Mouse (Mus musculus): ENCODE measurements around the gene Rnf115. TPM values are rescaled to one million over a fixed set of nuclear protein-coding genes. Genes with fewer than 3 reads are reported as not detected.

Gene Rnf115
- polyA plus RNA-seq, 2 experiments = 27.1 to 46.4 TPM

DNA sequence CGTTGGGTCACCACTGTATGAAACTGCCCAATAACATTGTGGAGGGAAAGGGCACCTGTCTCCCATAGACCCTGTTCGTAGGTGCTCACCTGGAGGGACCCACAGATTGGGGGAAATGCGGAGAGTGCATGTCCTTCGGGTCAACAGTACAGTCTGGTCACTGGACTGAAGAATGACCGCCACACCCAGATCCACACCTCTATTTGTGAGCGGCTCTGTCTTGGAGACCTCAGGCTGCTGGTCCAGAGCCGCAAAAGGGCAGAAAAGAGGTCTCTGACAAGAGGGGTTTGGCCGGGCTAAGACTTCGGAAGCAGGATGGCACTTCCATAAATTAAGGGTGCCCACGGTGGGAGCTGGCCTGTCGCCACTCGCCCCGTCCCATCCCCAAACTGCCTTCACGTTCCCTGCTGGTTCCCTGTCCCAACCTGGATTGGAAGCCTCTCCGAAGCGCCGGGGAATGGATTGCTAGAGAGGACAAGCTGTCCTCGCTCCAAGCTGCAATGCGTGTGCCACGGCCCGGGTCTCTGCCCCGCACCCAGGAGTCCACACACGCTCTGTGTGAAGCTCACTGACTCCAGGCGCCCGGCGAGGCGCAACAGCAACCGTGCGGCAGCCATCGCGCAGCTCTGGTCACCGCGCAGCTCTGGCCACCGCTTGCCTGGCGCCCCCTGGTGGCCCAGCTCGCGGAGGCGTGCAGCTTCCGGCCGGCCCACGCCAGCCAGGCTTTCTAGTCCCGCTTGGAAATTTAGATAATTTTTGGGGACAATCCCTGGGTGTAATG is 19.4 kb upstream of the Rnf115 start, which contains the start of gene Nudt17:
TSS of gene Nudt17 (minus strand) at position 660 of the 781 bp plus-strand sequence.
- DNase-seq (ENCODE audit: low spot score) = peak; percentile 81
- peak within 1 kb of the TSS; percentile 95 for H3K4me2 ChIP-seq (replicated peaks; ENCODE audit: low read depth, low read length, severe bottlenecking)
- H3K4me3 ChIP-seq (replicated peaks; ENCODE audit: low read length) = peak within 1 kb of the TSS; percentile 51
- peak within 1 kb of the TSS; percentile 72 for H3K9ac ChIP-seq (ENCODE audit: low read depth, low read length, severe bottlenecking)
- H3K36me3 ChIP-seq (ENCODE audit: control insufficient read depth, insufficient read depth, low read length) = peaks cover 56% of the 10 kb centered on the region
- WGBS = 5% methylated on average over 40 of the region's 42 CpGs
- 0 out of 2 replicates have a peak, but pooled peaks have one; percentile 29 for TF ChIP-seq POLR2A (IDR thresholded peaks at IDR 0.05; ENCODE audit: borderline replicate concordance, extremely low read depth, insufficient read depth, insufficient read length)
- ATAC-seq (ENCODE audit: low FRiP score, low read depth) = peak; percentile 89
- H3K27ac ChIP-seq (replicated peaks; ENCODE audit: low read depth, low read length) = no peak within 1 kb of the TSS
- H3K9me3 ChIP-seq (ENCODE audit: control insufficient read depth, low read length) = no peaks in the 10 kb centered on the region
- no peaks in the 10 kb centered on the region for H3K27me3 ChIP-seq (ENCODE audit: control insufficient read depth, insufficient read depth, low read length)
- H3K4me1 ChIP-seq (ENCODE audit: control insufficient read depth, insufficient read depth, low read length) = no peaks in the 10 kb centered on the region; the same call in 1 of the 2 replicates

DNA sequence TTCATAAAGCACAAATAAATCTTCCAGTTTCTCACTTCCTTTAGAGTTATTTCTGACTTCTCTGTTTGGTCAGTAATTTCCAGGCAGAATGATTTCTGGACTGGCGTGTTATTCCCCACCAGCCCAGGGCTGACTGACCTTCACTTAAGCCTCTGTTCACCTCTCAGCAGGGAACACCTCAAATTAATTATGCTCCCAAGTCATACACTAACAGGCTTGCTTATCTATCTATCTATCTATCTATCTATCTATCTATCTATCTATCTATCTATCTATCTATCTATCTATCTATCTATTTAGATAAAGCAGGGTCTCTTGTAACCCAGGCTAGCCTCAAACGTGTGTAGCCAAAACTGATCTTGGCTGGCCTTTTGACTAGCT is 18.8 kb upstream of the Rnf115 start:
- TF ChIP-seq POLR2A (IDR thresholded peaks at IDR 0.05; ENCODE audit: borderline replicate concordance, extremely low read depth, insufficient read depth, insufficient read length) = no peak
- no peak for DNase-seq (ENCODE audit: low spot score)
- no peaks in the 10 kb centered on the region for H3K9me3 ChIP-seq (ENCODE audit: control insufficient read depth, low read length)
- H3K27ac ChIP-seq (replicated peaks; ENCODE audit: low read depth, low read length) = no peak overlapping the region
- H3K36me3 ChIP-seq (ENCODE audit: control insufficient read depth, insufficient read depth, low read length) = peaks cover 56% of the 10 kb centered on the region
- no peak overlapping the region for H3K9ac ChIP-seq (ENCODE audit: low read depth, low read length, severe bottlenecking)
- peak; percentile 8; the same call in 1 of the 2 replicates for ATAC-seq (ENCODE audit: low FRiP score, low read depth)
- WGBS = 53% methylated on average over 2 of the region's 2 CpGs
- no peaks in the 10 kb centered on the region for H3K27me3 ChIP-seq (ENCODE audit: control insufficient read depth, insufficient read depth, low read length)
- no peaks in the 10 kb centered on the region; the same call in 1 of the 2 replicates for H3K4me1 ChIP-seq (ENCODE audit: control insufficient read depth, insufficient read depth, low read length)
- no peak overlapping the region for H3K4me3 ChIP-seq (replicated peaks; ENCODE audit: low read length)
- 0 out of 2 replicates have a peak overlapping the region, but pooled peaks have one; percentile 95 for H3K4me2 ChIP-seq (replicated peaks; ENCODE audit: low read depth, low read length, severe bottlenecking)

DNA sequence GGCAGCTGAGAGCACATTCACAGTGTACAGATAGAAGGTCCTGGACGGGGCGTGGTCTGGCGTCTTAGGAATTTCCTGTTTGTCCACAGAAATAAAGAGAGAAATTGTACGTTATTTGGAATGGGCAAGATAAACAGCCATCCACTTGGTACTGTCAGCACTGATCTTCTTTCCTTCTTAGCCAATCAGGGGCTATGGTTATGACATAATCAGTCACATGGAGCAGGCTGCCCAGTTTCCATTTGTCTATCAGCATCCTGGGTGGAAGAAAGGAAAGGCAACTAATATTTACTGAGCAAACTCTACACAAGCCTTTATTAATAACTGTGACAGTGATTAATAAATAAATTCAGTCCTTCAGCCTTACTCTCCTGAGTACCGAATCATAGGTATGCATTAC is 13.2 kb upstream of the Rnf115 start:
- ATAC-seq (ENCODE audit: low FRiP score, low read depth) (no peak), DNase-seq (ENCODE audit: low spot score) (no peak)
- H3K4me3 ChIP-seq (replicated peaks; ENCODE audit: low read length) = no peak overlapping the region
- TF ChIP-seq POLR2A (IDR thresholded peaks at IDR 0.05; ENCODE audit: borderline replicate concordance, extremely low read depth, insufficient read depth, insufficient read length) = no peak
- H3K27me3 ChIP-seq (ENCODE audit: control insufficient read depth, insufficient read depth, low read length) = no peaks in the 10 kb centered on the region
- H3K27ac ChIP-seq (replicated peaks; ENCODE audit: low read depth, low read length) = no peak overlapping the region
- H3K4me1 ChIP-seq (ENCODE audit: control insufficient read depth, insufficient read depth, low read length) = no peaks in the 10 kb centered on the region
- no peaks in the 10 kb centered on the region for H3K9me3 ChIP-seq (ENCODE audit: control insufficient read depth, low read length)
- H3K36me3 ChIP-seq (ENCODE audit: control insufficient read depth, insufficient read depth, low read length) = peaks cover 77% of the 10 kb centered on the region
- 90% methylated on average over 5 of the region's 5 CpGs for WGBS
- H3K4me2 ChIP-seq (replicated peaks; ENCODE audit: low read depth, low read length, severe bottlenecking) = no peak overlapping the region
- no peak overlapping the region for H3K9ac ChIP-seq (ENCODE audit: low read depth, low read length, severe bottlenecking)

DNA sequence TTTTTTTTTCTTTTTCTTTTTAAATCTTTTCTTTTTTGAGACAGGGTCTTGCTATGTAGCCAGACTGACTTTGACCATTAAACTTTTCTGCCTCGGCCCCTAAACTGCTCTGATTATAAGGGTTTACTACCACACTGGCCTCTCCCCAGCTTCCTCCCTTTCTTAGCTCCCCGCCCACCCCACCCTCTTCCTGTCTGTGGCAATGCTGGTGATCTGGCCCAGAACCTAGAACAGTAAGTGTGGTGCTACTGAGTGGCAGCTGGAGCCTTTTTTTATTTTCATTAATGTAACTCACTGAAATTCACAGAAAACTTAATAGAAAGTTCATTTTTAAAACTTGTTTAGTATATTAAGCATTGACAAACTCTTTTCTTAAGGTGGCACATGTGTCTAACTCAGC is 11.6 kb upstream of the Rnf115 start:
- DNase-seq (ENCODE audit: low spot score) = no peak
- Histone ChIP-seq H3K9me3 (ENCODE audit: control insufficient read depth, low read length) (no peaks in the 10 kb centered on the region), H3K27ac (replicated peaks; ENCODE audit: low read depth, low read length) (no peak overlapping the region), H3K27me3 (ENCODE audit: control insufficient read depth, insufficient read depth, low read length) (no peaks in the 10 kb centered on the region), H3K4me2 (replicated peaks; ENCODE audit: low read depth, low read length, severe bottlenecking) (no peak overlapping the region), H3K36me3 (ENCODE audit: control insufficient read depth, insufficient read depth, low read length) (peaks cover 75% of the 10 kb centered on the region), H3K4me1 (ENCODE audit: control insufficient read depth, insufficient read depth, low read length) (no peaks in the 10 kb centered on the region), H3K9ac (ENCODE audit: low read depth, low read length, severe bottlenecking) (no peak overlapping the region), H3K4me3 (replicated peaks; ENCODE audit: low read length) (no peak overlapping the region)
- ATAC-seq (ENCODE audit: low FRiP score, low read depth) = no peak
- TF ChIP-seq POLR2A (IDR thresholded peaks at IDR 0.05; ENCODE audit: borderline replicate concordance, extremely low read depth, insufficient read depth, insufficient read length) = no peak
- 70% methylated on average over 2 of the region's 2 CpGs for WGBS

DNA sequence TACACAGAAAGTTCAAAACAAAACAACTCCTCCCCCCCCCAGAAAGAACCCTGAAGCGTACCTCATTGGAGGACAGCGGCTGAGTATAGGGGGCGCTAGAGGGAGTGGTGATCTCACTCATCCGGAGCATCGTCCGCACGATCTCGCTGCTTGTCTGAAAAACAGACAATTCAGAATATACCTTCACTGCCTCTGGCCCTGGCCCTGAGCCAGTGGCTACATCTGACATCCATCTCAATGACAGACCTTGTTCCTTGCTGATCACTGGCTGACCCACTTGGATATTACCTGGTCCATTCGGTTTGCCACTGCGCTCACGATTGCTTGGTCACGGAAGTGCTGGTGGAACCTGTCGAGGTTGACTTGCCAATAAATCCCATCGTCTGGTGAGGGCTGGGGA is 8.3 kb upstream of the Rnf115 start:
- Histone ChIP-seq H3K9me3 (ENCODE audit: control insufficient read depth, low read length) (no peaks in the 10 kb centered on the region), H3K27ac (replicated peaks; ENCODE audit: low read depth, low read length) (no peak overlapping the region), H3K4me1 (ENCODE audit: control insufficient read depth, insufficient read depth, low read length) (no peaks in the 10 kb centered on the region), H3K4me3 (replicated peaks; ENCODE audit: low read length) (no peak overlapping the region), H3K36me3 (ENCODE audit: control insufficient read depth, insufficient read depth, low read length) (peaks cover 72% of the 10 kb centered on the region), H3K9ac (ENCODE audit: low read depth, low read length, severe bottlenecking) (no peak overlapping the region), H3K27me3 (ENCODE audit: control insufficient read depth, insufficient read depth, low read length) (no peaks in the 10 kb centered on the region), H3K4me2 (replicated peaks; ENCODE audit: low read depth, low read length, severe bottlenecking) (no peak overlapping the region)
- no peak for TF ChIP-seq POLR2A (IDR thresholded peaks at IDR 0.05; ENCODE audit: borderline replicate concordance, extremely low read depth, insufficient read depth, insufficient read length)
- peak; percentile 39 for DNase-seq (ENCODE audit: low spot score)
- WGBS = 38% methylated on average over 14 of the region's 14 CpGs
- no peak for ATAC-seq (ENCODE audit: low FRiP score, low read depth)

Measured in limb, embryonic 14.5 days (tissue).